Mouse (Mus musculus) lung, postnatal 0 days (tissue): Measurements from ENCODE around the gene Aox3. TPM values are rescaled to one million over a fixed set of nuclear protein-coding genes. Genes with fewer than 3 reads are reported as not detected.

Experiments
- ATAC-seq: fragments of 200-750 bp; cut with Nextera tagmentation; 2 replicates; pipeline ENCODE4 v1.8.0; 2017; ENCODE audit warnings: moderate library complexity
- DNase-seq: peaks from one replicate; pipeline ENCODE4 v3.0.0-alpha.2; 2016; ENCODE audit warnings: low spot score
- H3K27ac ChIP-seq: fragments of 300-500 bp; sonication (generic); 2 replicates; pipeline ENCODE4 v1.5.1; 2014; ENCODE audit warnings: antibody characterized with exemption, mild to moderate bottlenecking, low read length, mixed read lengths
- H3K27me3 ChIP-seq: fragments of 300-500 bp; sonication (generic); replicated peaks from 2 replicates; pipeline ENCODE4 v1.6.1; 2014; ENCODE audit warnings: low read length, mixed read lengths; ENCODE audit not compliant: insufficient read depth
- H3K36me3 ChIP-seq: fragments of 300-500 bp; sonication (generic); 2 replicates; pipeline ENCODE4 v1.6.1; 2014; ENCODE audit warnings: low read length, mixed read lengths; ENCODE audit not compliant: insufficient read depth
- H3K4me1 ChIP-seq: fragments of 300-500 bp; sonication (generic); 2 replicates; pipeline ENCODE4 v1.6.1; 2014; ENCODE audit warnings: antibody characterized with exemption, low read depth, low read length, mixed read lengths; ENCODE audit not compliant: insufficient read depth
- H3K4me2 ChIP-seq: fragments of 300-500 bp; sonication (generic); replicated peaks from 2 replicates; pipeline ENCODE4 v1.6.1; 2014; ENCODE audit warnings: low read depth, mild to moderate bottlenecking, low read length, moderate library complexity, mixed read lengths
- H3K4me3 ChIP-seq: fragments of 300-500 bp; sonication (generic); 2 replicates; pipeline ENCODE4 v1.5.1; 2014; ENCODE audit warnings: low read depth, low read length
- H3K9ac ChIP-seq: fragments of 300-500 bp; sonication (generic); replicated peaks from 2 replicates; pipeline ENCODE4 v1.6.1; 2014; ENCODE audit warnings: low read depth, mild to moderate bottlenecking
- H3K9me3 ChIP-seq: fragments of 300-500 bp; sonication (generic); 2 replicates; pipeline ENCODE4 v1.6.1; 2016; ENCODE audit warnings: low read length, mixed read lengths
- CTCF ChIP-seq: IDR thresholded peaks from 2 replicates; pipeline ENCODE4 v1.5.1; 2016; ENCODE audit warnings: antibody characterized with exemption, mild to moderate bottlenecking
- EP300 ChIP-seq: IDR thresholded peaks from 2 replicates; pipeline ENCODE4 v1.6.1; 2016; ENCODE audit warnings: antibody characterized with exemption, mild to moderate bottlenecking, control low read depth
- WGBS: fragments of 180-500 bp; shearing (Covaris S2); extraction: QIAGEN DNeasy Blood & Tissue Kit; methylation state at CpG from one replicate; pipeline ENCODE4 v1.1.7; 2014; 5-methylcytosine and 5-hydroxymethylcytosine counted together
- polyA plus RNA-seq: library from polyadenylated mRNA; unstranded; fragments of >200 nt; fragmentation: Nextera tagmentation; extraction: Ambion mirVana; gene quantifications from 2 replicates; pipeline ENCODE4 v1.2.1, GENCODE M21; 2015

The Aox3 gene
- polyA plus RNA-seq, 1 experiment from 2014 or later = 9.9 TPM

DNA sequence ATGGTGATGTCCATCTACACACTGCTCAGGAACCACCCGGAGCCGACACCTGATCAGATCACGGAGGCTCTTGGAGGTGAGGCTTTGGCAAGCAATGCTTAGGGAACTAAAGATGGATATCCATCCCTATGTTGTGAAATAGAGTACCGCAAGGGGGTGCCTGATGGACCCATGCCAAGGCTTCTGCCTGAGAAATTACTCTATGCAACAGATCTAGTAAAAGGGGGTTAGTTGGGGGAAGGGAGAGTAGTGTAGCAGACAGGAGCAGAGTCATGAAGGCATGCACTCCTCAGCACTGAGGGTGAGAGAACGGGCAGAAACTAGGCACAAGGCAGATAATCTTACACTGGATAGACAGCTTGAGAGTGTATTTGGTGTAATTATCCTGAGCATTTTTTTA, 108.9 kb downstream of the Aox3 start:
- H3K4me1 ChIP-seq = no peaks in the 10 kb centered on the region
- TF ChIP-seq CTCF = no peak
- TF ChIP-seq EP300 = no peak
- ATAC-seq (no peak), DNase-seq (no peak)
- H3K27ac ChIP-seq = no peak overlapping the region
- 62% methylated on average over 5 of the region's 5 CpGs for WGBS
- no peak overlapping the region for H3K9ac ChIP-seq
- H3K9me3 ChIP-seq = no peaks in the 10 kb centered on the region
- H3K4me2 ChIP-seq = no peak overlapping the region
- H3K4me3 ChIP-seq = no peak overlapping the region
- H3K36me3 ChIP-seq = no peaks in the 10 kb centered on the region
- H3K27me3 ChIP-seq = no peaks in the 10 kb centered on the region

DNA sequence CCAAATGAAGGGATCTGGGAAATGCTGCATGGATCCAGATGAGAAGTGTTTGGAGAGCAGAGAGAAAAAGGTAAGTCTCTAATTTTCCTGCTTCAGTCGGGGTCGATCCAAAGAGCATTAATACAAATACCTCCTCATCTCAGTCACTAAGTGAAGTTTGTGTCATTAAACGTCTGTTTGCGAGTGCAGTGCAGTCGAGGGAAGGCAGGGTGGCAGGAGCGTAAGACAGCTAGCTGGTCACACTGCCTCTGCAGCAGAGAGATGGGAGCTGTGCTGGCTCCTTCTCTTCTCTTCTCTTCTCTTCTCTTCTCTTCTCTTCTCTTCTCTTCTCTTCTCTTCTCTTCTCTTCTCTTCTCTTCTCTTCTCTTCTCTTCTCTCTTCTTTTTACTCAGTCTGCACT, 115.2 kb downstream of the Aox3 start:
- Histone ChIP-seq H3K36me3 (no peaks in the 10 kb centered on the region), H3K9ac (no peak overlapping the region), H3K27ac (no peak overlapping the region), H3K27me3 (no peaks in the 10 kb centered on the region), H3K4me1 (no peaks in the 10 kb centered on the region), H3K4me3 (no peak overlapping the region), H3K9me3 (no peaks in the 10 kb centered on the region), H3K4me2 (no peak overlapping the region)
- no peak for DNase-seq
- 57% methylated on average over 6 of the region's 6 CpGs for WGBS
- TF ChIP-seq EP300 (no peak), CTCF (no peak)
- no peak for ATAC-seq

DNA sequence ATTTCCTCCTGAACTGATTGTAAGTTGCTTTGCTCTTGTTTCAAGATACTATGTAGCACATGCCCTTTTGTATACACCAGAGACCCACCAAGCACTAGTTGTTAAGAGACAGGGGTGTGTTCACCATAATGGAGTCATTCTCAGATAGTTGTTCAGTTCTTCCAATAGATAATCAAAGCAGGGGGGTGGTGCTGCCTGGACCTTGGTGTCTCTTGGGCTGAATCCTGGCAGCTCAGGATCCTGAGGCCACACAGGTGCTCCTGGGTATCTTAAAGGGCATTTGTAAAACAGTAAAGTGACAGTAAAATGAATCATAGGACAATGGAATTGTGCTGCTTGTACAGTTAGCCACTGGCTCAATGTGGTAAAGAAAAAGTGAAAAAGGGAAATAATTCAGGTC, 116.0 kb downstream of the Aox3 start:
- H3K4me3 ChIP-seq = no peak overlapping the region
- H3K27me3 ChIP-seq = no peaks in the 10 kb centered on the region
- no peak for ATAC-seq
- H3K9ac ChIP-seq = no peak overlapping the region
- H3K4me2 ChIP-seq = no peak overlapping the region
- H3K27ac ChIP-seq = no peak overlapping the region
- no peak for DNase-seq
- no peak for TF ChIP-seq EP300
- no peak for TF ChIP-seq CTCF
- no peaks in the 10 kb centered on the region for H3K9me3 ChIP-seq
- no peaks in the 10 kb centered on the region for H3K36me3 ChIP-seq
- H3K4me1 ChIP-seq = no peaks in the 10 kb centered on the region

DNA sequence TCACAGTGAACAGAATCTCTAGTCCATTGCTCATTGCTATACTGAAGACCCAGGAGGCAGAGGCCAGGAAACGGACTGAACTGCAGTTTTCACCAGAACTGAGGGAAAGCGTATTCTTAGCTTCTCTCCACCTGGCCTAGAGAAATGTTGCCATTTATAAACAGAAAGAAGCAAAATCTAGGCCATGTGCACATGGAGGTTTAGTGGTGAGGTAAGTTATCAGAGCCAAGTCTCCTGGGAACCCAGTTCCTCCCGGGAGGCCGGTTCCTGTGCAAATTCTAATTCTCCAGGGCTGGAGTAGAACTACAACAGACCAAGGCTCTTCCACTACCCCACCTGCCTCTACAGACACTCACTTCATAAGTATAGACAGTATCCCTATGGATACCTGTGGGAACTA, 116.8 kb downstream of the Aox3 start:
- Histone ChIP-seq H3K9ac (no peak overlapping the region), H3K4me1 (no peaks in the 10 kb centered on the region), H3K4me2 (no peak overlapping the region), H3K27me3 (no peaks in the 10 kb centered on the region), H3K9me3 (no peaks in the 10 kb centered on the region), H3K36me3 (no peaks in the 10 kb centered on the region), H3K27ac (no peak overlapping the region), H3K4me3 (no peak overlapping the region)
- TF ChIP-seq EP300 (no peak), CTCF (no peak)
- ATAC-seq (no peak), DNase-seq (no peak)
- 88% methylated on average over 4 of the region's 4 CpGs for WGBS

DNA sequence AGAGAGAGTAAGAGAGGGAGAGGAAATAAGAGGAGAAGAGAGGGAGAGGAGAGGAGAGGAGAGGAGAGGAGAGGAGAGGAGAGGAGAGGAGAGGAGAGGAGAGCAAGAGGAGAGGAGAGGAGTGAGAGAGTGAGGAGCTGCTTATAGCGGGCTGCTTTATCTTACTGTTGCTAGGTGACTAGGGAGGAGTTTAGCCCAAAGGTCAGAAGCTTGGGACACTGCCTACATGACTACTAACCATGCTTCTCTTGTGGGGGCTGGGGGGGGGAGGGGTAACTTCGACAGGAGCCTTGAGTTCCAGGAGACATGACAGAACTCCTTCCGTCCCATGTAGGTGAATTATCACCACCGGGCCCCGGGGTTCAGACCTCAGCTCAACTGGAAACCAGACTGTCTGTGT, 117.6 kb downstream of the Aox3 start:
- H3K36me3 ChIP-seq = no peaks in the 10 kb centered on the region
- 28% methylated on average over 5 of the region's 5 CpGs for WGBS
- H3K4me3 ChIP-seq = no peak overlapping the region
- no peak for TF ChIP-seq EP300
- TF ChIP-seq CTCF = no peak
- no peak overlapping the region for H3K9ac ChIP-seq
- no peak overlapping the region for H3K4me2 ChIP-seq
- no peaks in the 10 kb centered on the region for H3K27me3 ChIP-seq
- no peak for DNase-seq
- no peaks in the 10 kb centered on the region for H3K9me3 ChIP-seq
- no peaks in the 10 kb centered on the region for H3K4me1 ChIP-seq
- H3K27ac ChIP-seq = no peak overlapping the region
- no peak for ATAC-seq

DNA sequence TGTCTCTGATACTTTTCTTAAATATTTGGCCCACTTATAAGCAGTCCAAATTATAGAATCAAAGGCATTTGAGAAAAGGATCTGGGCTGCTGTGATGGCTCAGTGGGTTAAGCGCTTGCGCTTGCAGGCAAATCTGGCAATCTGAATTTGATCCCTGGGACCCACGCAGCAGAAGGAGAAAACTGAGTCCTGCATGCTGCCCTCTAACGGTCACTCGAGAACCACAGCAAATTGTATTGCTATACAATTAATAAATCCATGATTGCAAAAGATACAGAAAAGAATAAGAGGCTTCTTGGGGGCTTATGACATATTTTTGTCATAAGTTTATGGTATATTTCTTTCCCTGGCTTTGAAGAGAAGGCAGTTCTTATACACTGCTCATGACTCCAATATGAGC, 122.5 kb downstream of the Aox3 start:
- H3K9me3 ChIP-seq = no peaks in the 10 kb centered on the region
- no peak overlapping the region for H3K4me3 ChIP-seq
- DNase-seq (no peak), ATAC-seq (no peak)
- H3K4me2 ChIP-seq = no peak overlapping the region
- WGBS = 52% methylated on average over 5 of the region's 5 CpGs
- TF ChIP-seq CTCF = peak; percentile 38
- no peak for TF ChIP-seq EP300
- no peaks in the 10 kb centered on the region for H3K4me1 ChIP-seq
- no peaks in the 10 kb centered on the region for H3K27me3 ChIP-seq
- no peaks in the 10 kb centered on the region for H3K36me3 ChIP-seq
- no peak overlapping the region for H3K27ac ChIP-seq
- no peak overlapping the region for H3K9ac ChIP-seq
